Mouse (Mus musculus) embryo, embryonic 10.5 days (tissue): Measurements from ENCODE around the gene Gng7.

Experiments used
- DNase-seq: peaks from one replicate; pipeline ENCODE4 v3.0.0-alpha.2; 2015; ENCODE audit warnings: low spot score

Gng7 gene

GRCm38 (mm10) chr10:80928586-80929298, 86.0 kb downstream of the Gng7 start:
- DNase-seq: peak; percentile 93

GRCm38 (mm10) chr10:80925472-80925871, 89.3 kb downstream of the Gng7 start:
- DNase-seq: no peak

- DNase-seq: peak; percentile 59
These were observed 92.8 kb downstream of the Gng7 start for GRCm38 (mm10) chr10:80921923-80922322.

DNA sequence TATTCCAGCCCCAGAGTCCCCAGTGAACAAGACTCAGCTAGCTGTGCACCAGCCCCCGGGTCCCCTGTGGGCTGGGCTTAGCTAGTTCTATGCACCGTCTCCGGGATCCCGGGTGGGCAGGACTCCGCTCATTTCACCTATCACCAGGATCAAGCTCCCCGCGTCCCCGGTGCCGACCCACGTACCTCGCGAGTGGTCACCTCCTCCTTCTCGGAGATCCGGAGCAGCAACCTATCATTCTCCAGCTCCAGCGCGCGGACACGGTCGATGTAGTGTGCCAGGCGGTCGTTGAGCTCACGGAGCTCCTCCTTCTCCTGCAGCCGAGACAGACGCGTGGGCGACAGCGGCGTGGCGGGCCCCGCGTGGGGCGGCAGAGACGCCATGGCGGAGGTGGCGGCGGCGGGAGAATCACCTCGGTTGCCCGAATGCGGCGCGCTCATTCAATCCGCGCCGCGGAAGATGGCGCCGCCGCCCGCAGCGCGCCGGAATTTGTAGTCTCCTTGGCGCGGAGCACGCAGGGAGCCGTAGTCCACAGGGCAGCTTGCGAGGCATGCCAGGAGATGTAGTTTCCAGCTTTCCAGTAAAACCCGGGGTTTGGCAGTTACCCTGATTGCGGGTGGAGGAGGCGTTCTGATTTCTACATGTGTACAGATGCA, 96.8 kb downstream of the Gng7 start, which contains the start of gene Lmnb2:
TSS of gene Lmnb2 (minus strand) at position 467 of the 656 bp plus-strand sequence.
- DNase-seq: peak; percentile 86

GRCm38 (mm10) chr10:80917336-80917778, 97.4 kb downstream of the Gng7 start:
- DNase-seq: no peak

GRCm38 (mm10) chr10:80915736-80916135, 99.0 kb downstream of the Gng7 start:
- DNase-seq: no peak

DNA sequence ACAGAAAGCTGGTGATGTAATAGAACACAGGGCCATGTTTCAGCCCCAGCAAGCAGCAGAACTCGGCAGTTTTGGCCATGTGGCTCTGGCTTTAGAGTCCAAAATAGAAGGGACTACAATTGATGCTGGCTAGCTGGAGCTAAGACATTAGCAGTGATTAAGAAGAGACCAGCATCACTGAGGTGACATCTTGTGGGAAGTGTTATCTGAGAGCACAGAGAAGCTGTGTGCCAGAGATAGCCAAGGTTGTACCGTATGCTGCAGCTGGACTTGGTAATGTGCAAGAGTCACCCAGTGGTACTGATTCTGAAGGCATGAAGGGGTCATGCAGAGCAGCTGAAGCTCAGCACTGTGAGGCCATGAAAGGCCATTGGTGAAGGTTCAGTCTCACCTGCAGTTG, 99.5 kb downstream of the Gng7 start:
- DNase-seq: no peak

DNA sequence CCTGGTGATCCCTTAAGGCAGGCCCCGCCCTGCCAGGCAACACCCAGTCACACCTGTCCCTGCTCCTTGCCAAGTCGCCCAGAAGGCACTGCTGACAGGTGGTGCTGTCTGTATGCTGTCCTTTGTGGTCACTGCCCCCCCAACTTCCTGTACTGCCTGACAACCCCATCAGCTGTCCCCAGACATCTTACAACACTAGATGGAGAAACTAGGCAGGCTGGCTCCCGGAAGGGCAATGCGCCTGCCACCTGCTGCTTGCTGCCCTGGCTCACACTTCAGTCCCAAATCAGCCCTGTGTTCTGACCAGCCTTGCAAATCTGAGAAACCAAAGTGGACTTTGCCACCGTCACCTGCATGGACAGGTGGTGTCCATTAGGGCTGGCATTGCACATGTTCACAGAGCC, 100.5 kb downstream of the Gng7 start:
- DNase-seq: no peak

DNA sequence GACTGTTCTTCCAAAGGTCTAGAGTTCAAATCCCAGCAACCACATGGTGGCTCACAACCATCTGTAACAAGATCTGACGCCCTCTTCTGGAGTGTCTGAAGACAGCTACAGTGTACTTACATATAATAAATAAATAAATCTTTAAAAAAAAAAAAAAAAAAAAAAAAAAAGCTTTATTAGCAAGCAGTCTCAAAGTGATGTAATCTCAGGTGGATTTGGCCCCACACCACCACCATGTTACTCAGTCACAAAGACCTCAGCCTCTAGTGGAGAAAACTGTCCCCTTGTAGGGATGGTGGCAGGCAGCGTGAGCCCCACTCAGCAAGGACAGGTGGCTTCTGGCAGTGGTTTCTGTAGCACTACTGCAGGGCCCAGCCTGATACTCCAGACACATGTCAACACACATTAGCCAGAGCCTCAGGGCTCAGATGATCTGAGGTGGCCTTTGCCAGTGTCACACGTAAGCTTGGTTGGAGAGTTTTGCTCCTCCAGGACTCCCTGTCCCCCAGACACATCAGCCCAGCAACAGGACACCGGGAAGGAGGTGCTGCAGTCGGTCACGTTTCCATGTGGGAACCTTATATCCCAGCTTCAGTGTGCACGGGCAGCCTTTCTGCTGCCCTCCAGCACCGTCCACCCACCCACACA, 101.3 kb downstream of the Gng7 start:
- DNase-seq: no peak

GRCm38 (mm10) chr10:80911891-80912290, 102.9 kb downstream of the Gng7 start:
- DNase-seq: no peak

DNA sequence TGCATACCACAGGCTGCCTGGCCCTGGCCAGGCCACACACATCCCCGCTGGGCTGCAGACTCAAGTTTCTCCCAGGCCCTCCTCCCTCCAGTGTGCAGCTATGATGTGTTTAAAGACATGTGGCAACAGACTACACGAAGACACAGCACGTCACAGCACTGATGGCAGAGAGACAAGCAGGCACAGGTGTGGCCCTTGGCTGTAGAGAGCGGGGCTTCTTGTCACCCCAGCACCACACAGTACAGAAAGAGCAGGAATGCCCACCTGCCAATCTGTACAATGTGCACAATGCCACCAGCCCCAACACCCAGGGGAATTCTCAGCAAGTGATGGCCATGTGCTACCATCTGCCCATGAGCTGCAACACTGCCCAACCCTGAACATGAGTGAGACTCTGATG, 103.4 kb downstream of the Gng7 start:
- DNase-seq: no peak

GRCm38 (mm10) chr10:80909375-80910162, 105.2 kb downstream of the Gng7 start:
- no peak for DNase-seq

DNA sequence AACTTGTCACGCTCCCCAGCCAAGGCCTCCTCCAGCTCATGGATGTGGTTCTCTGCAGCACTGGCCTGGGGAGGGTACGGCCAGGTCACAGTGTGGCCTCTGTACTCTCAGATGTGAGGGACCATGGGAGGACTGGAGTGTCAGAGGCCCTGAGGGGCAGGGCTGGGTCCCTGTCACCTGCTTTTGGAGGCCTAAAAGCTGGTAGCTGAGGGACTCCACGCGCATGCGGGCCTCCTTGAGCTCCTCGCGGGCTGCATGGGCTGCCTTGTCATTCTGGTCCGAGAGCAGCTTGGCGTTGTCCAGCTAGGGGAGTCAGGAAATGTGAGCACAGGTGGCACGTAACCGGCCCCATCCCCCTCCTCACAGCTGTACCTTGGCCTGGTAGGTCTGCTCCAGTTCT, 110.0 kb downstream of the Gng7 start:
- no peak for DNase-seq

DNA sequence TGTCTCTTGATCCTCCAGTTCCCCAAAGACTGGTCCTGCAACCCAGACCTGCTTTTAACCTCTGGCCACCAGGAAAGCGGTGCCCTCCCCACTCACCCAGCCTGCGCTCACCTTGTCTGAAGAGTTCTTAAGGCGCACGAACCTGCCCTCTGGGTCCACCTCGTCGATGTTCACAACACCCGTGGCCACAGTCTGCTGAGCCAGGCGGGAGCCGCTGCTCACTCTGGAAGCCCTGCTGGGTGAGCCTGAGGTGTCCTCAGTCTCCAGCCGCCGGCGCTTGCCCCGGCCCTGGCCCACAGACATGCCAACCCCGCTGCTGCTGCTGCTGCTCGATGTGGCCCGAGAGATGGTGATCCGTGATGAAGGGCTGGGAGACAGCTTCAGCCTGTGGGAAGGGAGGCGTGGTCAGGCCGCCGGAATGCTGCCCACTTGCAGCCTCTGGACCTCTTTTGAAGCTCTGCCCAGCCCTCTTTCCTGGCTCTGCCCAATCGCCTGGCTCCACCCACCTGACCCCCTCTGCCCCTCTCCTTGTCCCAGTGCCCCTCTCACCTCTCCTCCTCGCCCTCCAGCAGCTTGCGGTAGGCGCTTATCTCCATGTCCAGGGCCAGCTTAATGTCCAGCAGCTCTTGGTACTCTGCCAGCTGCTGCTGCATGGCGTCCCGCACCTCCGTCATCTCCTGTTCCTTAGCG, 110.6 kb downstream of the Gng7 start:
- DNase-seq: no peak

GRCm38 (mm10) chr10:80903282-80903681, 111.5 kb downstream of the Gng7 start:
- DNase-seq: no peak

GRCm38 (mm10) chr10:80902273-80902940, 112.3 kb downstream of the Gng7 start:
- DNase-seq: no peak

GRCm38 (mm10) chr10:80901409-80902272, 113.1 kb downstream of the Gng7 start:
- DNase-seq: no peak

DNA sequence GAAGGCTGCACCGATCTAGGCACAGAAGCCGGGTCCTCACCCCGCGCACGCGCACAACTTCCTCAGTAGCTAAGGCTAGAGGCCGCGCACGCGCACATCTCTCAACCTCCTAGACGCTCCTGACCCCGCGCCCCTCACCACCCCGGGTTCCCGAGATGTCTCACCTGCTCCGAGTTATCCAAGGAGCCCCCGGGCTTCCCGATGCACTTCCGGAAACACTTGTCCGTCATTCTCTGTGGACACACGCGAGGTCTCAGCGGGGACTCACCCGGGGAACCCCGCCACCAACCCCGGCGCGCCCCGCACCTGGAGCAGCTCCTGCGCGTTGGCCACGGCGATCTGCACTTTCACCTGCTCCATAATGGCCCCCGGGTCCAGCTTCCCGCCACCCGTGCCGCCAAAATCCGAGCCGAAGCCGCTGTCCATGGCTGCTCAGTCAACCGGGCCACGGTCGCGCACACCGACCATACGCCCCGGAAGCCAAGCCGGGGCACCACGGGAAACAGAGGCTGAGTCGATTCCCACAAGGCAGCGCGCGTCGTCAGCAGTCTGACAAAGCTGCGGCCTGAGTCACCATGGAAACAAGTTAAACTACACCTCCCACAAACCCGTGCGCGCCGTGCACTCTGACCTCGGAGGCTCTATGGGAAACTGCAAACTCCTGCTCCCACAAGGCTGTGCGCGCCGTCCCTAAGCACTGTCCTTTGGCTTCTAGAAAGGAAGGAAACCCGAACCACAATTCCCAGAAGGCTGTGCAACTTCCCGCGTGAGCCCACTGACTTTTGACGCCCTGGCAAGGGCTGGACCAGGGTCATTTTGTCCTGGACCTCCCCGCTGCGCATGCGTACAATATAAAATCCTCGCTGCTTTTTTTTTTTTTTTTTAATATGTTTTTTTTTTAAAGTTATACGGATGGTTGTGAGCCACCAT, 114.2 kb downstream of the Gng7 start, which contains the start of gene Timm13:
TSS of gene Timm13 (minus strand) at position 652 of the 930 bp plus-strand sequence.
- peak; percentile 100 for DNase-seq
